Mouse (Mus musculus) spleen, adult 2 months (tissue): ENCODE results near the gene Glt1d1. TPM values are rescaled to one million over a fixed set of nuclear protein-coding genes. Genes with fewer than 3 reads are reported as not detected.

Experiments
- DNase-seq, 2 experiments: peaks; one replicate each; pipeline versions ENCODE4 v3.0.0 to v3.0.0-alpha.2; 2012 to 2021; ENCODE audit warnings: low spot score in 2 of 2, low read depth in 1 of 2
- H3K27ac ChIP-seq: fragments of 200-500 bp; 2 replicates; pipeline ENCODE4 v1.5.1; 2012; ENCODE audit warnings: low read length, inconsistent platforms; ENCODE audit not compliant: insufficient read depth
- H3K27me3 ChIP-seq: fragments of 200-500 bp; 2 replicates; pipeline ENCODE4 v1.6.1; 2012; ENCODE audit warnings: mild to moderate bottlenecking, moderate library complexity, low read length, inconsistent platforms; ENCODE audit not compliant: control insufficient read depth, insufficient read depth
- H3K36me3 ChIP-seq: fragments of 200-500 bp; 2 replicates; pipeline ENCODE4 v1.6.1; 2012; ENCODE audit warnings: mild to moderate bottlenecking, low read length, inconsistent platforms; ENCODE audit not compliant: control insufficient read depth, insufficient read depth
- H3K4me1 ChIP-seq: fragments of 200-500 bp; 2 replicates; pipeline ENCODE4 v1.6.1; 2011; ENCODE audit warnings: inconsistent platforms; ENCODE audit not compliant: control insufficient read depth, insufficient read depth, insufficient read length
- H3K4me3 ChIP-seq: fragments of 200-500 bp; 2 replicates; pipeline ENCODE4 v1.5.1; 2011; ENCODE audit warnings: mild to moderate bottlenecking, inconsistent platforms; ENCODE audit not compliant: insufficient read depth, insufficient read length; ENCODE audit errors: extremely low read depth
- CTCF ChIP-seq: fragments of 200-500 bp; IDR thresholded peaks from 2 replicates; pipeline ENCODE4 v1.5.1; 2011; ENCODE audit warnings: mild to moderate bottlenecking, inconsistent platforms; ENCODE audit not compliant: insufficient read depth, insufficient read length, insufficient replicate concordance; ENCODE audit errors: extremely low read depth
- POLR2A ChIP-seq: fragments of 200-500 bp; IDR thresholded peaks from 2 replicates; pipeline ENCODE4 v1.6.1; 2011; ENCODE audit warnings: low read depth, low read length, inconsistent platforms
- WGBS: fragments of 180-500 bp; shearing (Covaris S2); methylation state at CpG from one replicate; pipeline ENCODE4 v1.1.7; 2018; 5-methylcytosine and 5-hydroxymethylcytosine counted together
- polyA plus RNA-seq: library from polyadenylated mRNA; depleted of rRNA; stranded (reverse); fragments of >200 nt; gene quantifications from 2 replicates; pipeline ENCODE4 v1.2.3, GENCODE M21; 2012; rRNA removed

The Glt1d1 gene
- polyA plus RNA-seq, 1 experiment: 0.12 TPM

- no peak overlapping the region for H3K4me3 ChIP-seq
- H3K4me1 ChIP-seq: no peaks in the 10 kb centered on the region
- H3K36me3 ChIP-seq: no peaks in the 10 kb centered on the region
- no peak for DNase-seq
- no peak overlapping the region for H3K27ac ChIP-seq
- TF ChIP-seq POLR2A: no peak
- no peak for TF ChIP-seq CTCF
- H3K27me3 ChIP-seq: no peaks in the 10 kb centered on the region
- 69% methylated on average over 4 of the region's 4 CpGs for WGBS
Observed at GRCm38 (mm10) chr5:127758576-127758975, 126.5 kb downstream of the Glt1d1 start.

Other genes starting within 250 kb of the Glt1d1 start
- 69.0 and 75.4 TPM in 2 replicates for gene Slc15a4, start 635 bp downstream of the Glt1d1 start, polyA plus RNA-seq